Mouse (Mus musculus) cerebellum, postnatal 36 days (tissue): Measurements from ENCODE around the gene Vmn1r79.
"Not testable (repeated sequence)": the region's sequence is repeated elsewhere in the genome, so short reads cannot be mapped to it uniquely, and the experiment has no call there.

ENCODE experiments used
- DNase-seq, 2 experiments: peaks; one replicate each; pipeline ENCODE4 v3.0.0; 2021 to 2022; ENCODE audit warnings: mixed read lengths in 2 of 2

Vmn1r79 gene

GRCm38 (mm10) chr7:12170979-12171378, at the start of gene Vmn1r79:
TSS of gene Vmn1r79 (plus strand) at chr7:12171279.
- DNase-seq: not testable (repeated sequence)

- DNase-seq: no peak
Measured at GRCm38 (mm10) chr7:12149957-12150356, 21.1 kb upstream of the Vmn1r79 start, which contains the start of gene Vmn1r78. TSS of gene Vmn1r78 (plus strand) at chr7:12150257.

GRCm38 (mm10) chr7:12156463-12156862, 14.6 kb upstream of the Vmn1r79 start:
- DNase-seq: not testable (repeated sequence)

- DNase-seq: not testable (repeated sequence)
Measured at GRCm38 (mm10) chr7:12172926-12173325, 1.8 kb downstream of the Vmn1r79 start.

- no peak for DNase-seq
Measured at GRCm38 (mm10) chr7:12188986-12189385, 17.9 kb downstream of the Vmn1r79 start, which contains the start of gene Vmn1r80. TSS of gene Vmn1r80 (plus strand) at chr7:12189286.

GRCm38 (mm10) chr7:12204141-12204540, 33.1 kb downstream of the Vmn1r79 start:
- no peak for DNase-seq
